Mouse (Mus musculus): ENCODE measurements around the gene Cnih1. TPM values are rescaled to one million over a fixed set of nuclear protein-coding genes. Genes with fewer than 3 reads are reported as not detected.

Gene Cnih1
- polyA plus RNA-seq, 1 experiment: 121 TPM

GRCm38 (mm10) chr14:46787454-46787786 lies 791 bp downstream of the Cnih1 start:
- H3K27ac ChIP-seq (ENCODE audit: insufficient read depth, low read length): no peak overlapping the region
- peak overlapping the region; percentile 79 for H3K4me3 ChIP-seq (replicated peaks; ENCODE audit: insufficient read depth, low read depth, low read length)
- no peak for TF ChIP-seq POLR2A (IDR thresholded peaks at IDR 0.05; ENCODE audit: borderline replicate concordance, insufficient read depth, low read length)
- H3K4me1 ChIP-seq (ENCODE audit: control insufficient read depth, insufficient read depth, low read length): peaks cover 2% of the 10 kb centered on the region; the same call in 1 of the 2 replicates
- WGBS: under 1% methylated on average over 11 of the region's 11 CpGs
- no peak for DNase-seq
- H3K27me3 ChIP-seq (ENCODE audit: control insufficient read depth, insufficient read depth, low read length): no peaks in the 10 kb centered on the region

GRCm38 (mm10) chr14:46785247-46785646 lies 3.0 kb downstream of the Cnih1 start:
- no peaks in the 10 kb centered on the region for H3K27me3 ChIP-seq (ENCODE audit: control insufficient read depth, insufficient read depth, low read length)
- 73% methylated on average over 5 of the region's 5 CpGs for WGBS
- H3K4me1 ChIP-seq (ENCODE audit: control insufficient read depth, insufficient read depth, low read length): peaks cover 2% of the 10 kb centered on the region; the same call in 1 of the 2 replicates
- no peak for DNase-seq
- H3K4me3 ChIP-seq (replicated peaks; ENCODE audit: insufficient read depth, low read depth, low read length): no peak overlapping the region
- TF ChIP-seq CTCF (IDR thresholded peaks at IDR 0.05; ENCODE audit: borderline replicate concordance, insufficient read depth, low read depth, low read length) (no peak), POLR2A (IDR thresholded peaks at IDR 0.05; ENCODE audit: borderline replicate concordance, insufficient read depth, low read length) (no peak)
- H3K27ac ChIP-seq (ENCODE audit: insufficient read depth, low read length): no peak overlapping the region

GRCm38 (mm10) chr14:46783327-46783926 lies 4.8 kb downstream of the Cnih1 start:
- no peak for DNase-seq
- Histone ChIP-seq H3K27me3 (ENCODE audit: control insufficient read depth, insufficient read depth, low read length) (no peaks in the 10 kb centered on the region), H3K27ac (ENCODE audit: insufficient read depth, low read length) (no peak overlapping the region), H3K4me3 (replicated peaks; ENCODE audit: insufficient read depth, low read depth, low read length) (no peak overlapping the region), H3K4me1 (ENCODE audit: control insufficient read depth, insufficient read depth, low read length) (no peaks in the 10 kb centered on the region; the same call in 1 of the 2 replicates)
- WGBS: 91% methylated on average over 10 of the region's 10 CpGs
- TF ChIP-seq POLR2A (IDR thresholded peaks at IDR 0.05; ENCODE audit: borderline replicate concordance, insufficient read depth, low read length): no peak
- no peak for TF ChIP-seq CTCF (IDR thresholded peaks at IDR 0.05; ENCODE audit: borderline replicate concordance, insufficient read depth, low read depth, low read length)

- no peak for DNase-seq
- 67% methylated on average over 8 of the region's 8 CpGs for WGBS
Observed at GRCm38 (mm10) chr14:46782187-46782828, 5.9 kb downstream of the Cnih1 start.

DNA sequence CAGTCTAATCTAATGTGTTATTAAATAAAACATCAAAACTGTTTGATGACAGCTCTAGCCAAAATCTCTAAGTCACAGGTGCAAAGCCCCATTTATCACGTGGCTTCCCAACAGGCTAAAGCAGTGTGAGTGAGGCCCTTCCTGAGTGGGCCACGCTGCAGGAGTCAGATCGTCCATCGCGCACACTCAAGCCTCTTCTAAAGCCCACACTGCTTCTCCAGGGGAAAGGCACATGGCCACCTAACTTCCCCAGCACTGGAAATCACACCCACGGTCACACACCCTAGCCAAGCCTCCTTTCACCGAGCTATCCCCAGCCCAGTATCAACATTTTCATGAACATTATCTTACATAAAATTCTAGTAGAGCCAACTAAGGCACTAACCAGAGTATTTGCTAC lies 7.1 kb downstream of the Cnih1 start:
- no peak for DNase-seq
- 85% methylated on average over 7 of the region's 7 CpGs for WGBS
- H3K4me3 ChIP-seq (replicated peaks; ENCODE audit: insufficient read depth, low read depth, low read length): no peak overlapping the region
- H3K27me3 ChIP-seq (ENCODE audit: control insufficient read depth, insufficient read depth, low read length): no peaks in the 10 kb centered on the region
- H3K27ac ChIP-seq (ENCODE audit: insufficient read depth, low read length): no peak overlapping the region
- no peak for TF ChIP-seq CTCF (IDR thresholded peaks at IDR 0.05; ENCODE audit: borderline replicate concordance, insufficient read depth, low read depth, low read length)
- TF ChIP-seq POLR2A (IDR thresholded peaks at IDR 0.05; ENCODE audit: borderline replicate concordance, insufficient read depth, low read length): no peak
- H3K4me1 ChIP-seq (ENCODE audit: control insufficient read depth, insufficient read depth, low read length): no peaks in the 10 kb centered on the region

More at GRCm38 (mm10) chr14:46782187-46782828, 5.9 kb downstream of the Cnih1 start:
- Histone ChIP-seq H3K4me3 (replicated peaks; ENCODE audit: insufficient read depth, low read depth, low read length) (no peak overlapping the region), H3K27ac (ENCODE audit: insufficient read depth, low read length) (no peak overlapping the region), H3K4me1 (ENCODE audit: control insufficient read depth, insufficient read depth, low read length) (no peaks in the 10 kb centered on the region), H3K27me3 (ENCODE audit: control insufficient read depth, insufficient read depth, low read length) (no peaks in the 10 kb centered on the region)
- no peak for TF ChIP-seq POLR2A (IDR thresholded peaks at IDR 0.05; ENCODE audit: borderline replicate concordance, insufficient read depth, low read length)

- H3K27me3 ChIP-seq (ENCODE audit: control insufficient read depth, insufficient read depth, low read length): no peaks in the 10 kb centered on the region
Observed at GRCm38 (mm10) chr14:46779217-46779616, 9.0 kb downstream of the Cnih1 start.

DNA sequence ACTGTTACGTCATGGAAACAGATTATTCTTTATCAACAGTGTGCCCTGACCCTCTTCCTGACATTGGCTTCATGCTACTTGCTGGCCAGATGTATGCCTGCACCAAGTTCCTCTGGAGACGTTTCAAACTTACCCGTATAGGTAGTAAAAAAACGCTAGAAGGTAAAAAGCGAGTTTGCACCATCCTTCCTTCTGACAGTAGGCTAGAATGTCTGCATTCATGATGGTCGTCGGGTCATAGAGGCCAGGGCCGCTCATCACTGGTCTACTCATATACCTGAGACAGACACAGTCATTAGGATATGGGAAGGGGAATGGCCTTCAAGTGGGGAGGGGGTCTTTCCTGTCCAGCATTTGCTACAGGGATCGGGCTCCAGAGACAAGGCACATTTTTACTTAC lies 9.5 kb downstream of the Cnih1 start:
- DNase-seq: no peak
- Histone ChIP-seq H3K27me3 (ENCODE audit: control insufficient read depth, insufficient read depth, low read length) (no peaks in the 10 kb centered on the region), H3K4me1 (ENCODE audit: control insufficient read depth, insufficient read depth, low read length) (no peaks in the 10 kb centered on the region), H3K4me3 (replicated peaks; ENCODE audit: insufficient read depth, low read depth, low read length) (no peak overlapping the region), H3K27ac (ENCODE audit: insufficient read depth, low read length) (no peak overlapping the region)
- no peak for TF ChIP-seq CTCF (IDR thresholded peaks at IDR 0.05; ENCODE audit: borderline replicate concordance, insufficient read depth, low read depth, low read length)
- TF ChIP-seq POLR2A (IDR thresholded peaks at IDR 0.05; ENCODE audit: borderline replicate concordance, insufficient read depth, low read length): no peak
- 98% methylated on average over 9 of the region's 9 CpGs for WGBS

More at GRCm38 (mm10) chr14:46779217-46779616, 9.0 kb downstream of the Cnih1 start:
- TF ChIP-seq POLR2A (IDR thresholded peaks at IDR 0.05; ENCODE audit: borderline replicate concordance, insufficient read depth, low read length) (no peak), CTCF (IDR thresholded peaks at IDR 0.05; ENCODE audit: borderline replicate concordance, insufficient read depth, low read depth, low read length) (peak; percentile 15; the same call in 1 of the 2 replicates)
- Histone ChIP-seq H3K27ac (ENCODE audit: insufficient read depth, low read length) (no peak overlapping the region), H3K4me3 (replicated peaks; ENCODE audit: insufficient read depth, low read depth, low read length) (no peak overlapping the region), H3K4me1 (ENCODE audit: control insufficient read depth, insufficient read depth, low read length) (no peaks in the 10 kb centered on the region)
- 95% methylated on average over 7 of the region's 7 CpGs for WGBS
- no peak for DNase-seq

- 79% methylated on average over 6 of the region's 6 CpGs for WGBS
- TF ChIP-seq POLR2A (IDR thresholded peaks at IDR 0.05; ENCODE audit: borderline replicate concordance, insufficient read depth, low read length) (no peak), CTCF (IDR thresholded peaks at IDR 0.05; ENCODE audit: borderline replicate concordance, insufficient read depth, low read depth, low read length) (no peak)
- Histone ChIP-seq H3K27ac (ENCODE audit: insufficient read depth, low read length) (no peak overlapping the region), H3K27me3 (ENCODE audit: control insufficient read depth, insufficient read depth, low read length) (no peaks in the 10 kb centered on the region), H3K4me3 (replicated peaks; ENCODE audit: insufficient read depth, low read depth, low read length) (no peak overlapping the region), H3K4me1 (ENCODE audit: control insufficient read depth, insufficient read depth, low read length) (peaks cover 3% of the 10 kb centered on the region; the same call in 1 of the 2 replicates)
- DNase-seq: no peak
Observed at GRCm38 (mm10) chr14:46770036-46770435, 18.2 kb downstream of the Cnih1 start.

Data from cerebellum, adult 2 months (tissue).